Mouse (Mus musculus): ENCODE data around the gene Celf5. TPM values are rescaled to one million over a fixed set of nuclear protein-coding genes. Genes with fewer than 3 reads are reported as not detected.

Celf5 gene
- total and polyA plus RNA-seq, 2 experiments = not detected

DNA sequence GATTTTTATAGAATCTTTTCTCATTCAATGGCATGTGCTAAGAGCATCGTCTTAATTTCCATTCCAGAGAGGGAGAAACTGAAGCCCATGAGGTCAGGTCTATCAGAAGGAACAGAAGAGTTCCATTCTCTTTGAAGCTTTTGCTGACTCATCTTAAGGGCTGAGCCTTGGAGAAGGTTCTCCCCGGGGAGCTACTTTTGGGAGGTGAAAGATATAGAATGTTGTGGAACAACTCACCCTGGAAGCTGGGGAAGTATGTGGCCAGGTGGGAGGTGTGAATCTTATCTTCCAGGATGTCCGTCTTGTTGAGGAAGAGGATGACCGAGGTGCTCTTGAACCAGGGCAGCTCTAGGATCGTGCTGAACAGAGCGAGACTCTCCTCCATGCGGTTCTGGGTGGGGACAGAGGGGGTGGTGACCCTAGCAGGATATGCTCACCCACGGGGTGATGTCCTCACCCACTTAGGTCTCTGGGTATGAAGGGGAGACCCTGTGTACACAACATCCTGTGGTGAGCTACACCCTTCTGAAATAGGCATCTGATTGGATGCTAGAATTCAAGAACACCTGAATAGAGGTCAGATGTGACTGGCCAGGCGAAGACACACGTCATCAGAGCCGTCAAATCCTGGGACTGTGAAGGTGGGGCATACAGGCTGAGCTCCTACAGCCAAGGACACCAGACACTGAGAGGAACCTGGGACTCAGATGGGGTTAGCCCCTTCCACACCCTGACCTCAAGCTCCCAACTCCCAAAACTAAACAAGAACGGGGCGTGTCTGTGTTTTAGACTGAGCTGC, 25.4 kb upstream of the Celf5 start:
- Histone ChIP-seq H3K27me3 (ENCODE audit: control insufficient read depth, insufficient read depth, low read length) (peaks cover 5% of the 10 kb centered on the region; the same call in 1 of the 2 replicates), H3K36me3 (ENCODE audit: control insufficient read depth, insufficient read depth, low read length) (no peaks in the 10 kb centered on the region), H3K27ac (replicated peaks; ENCODE audit: insufficient read depth, low read depth, low read length) (no peak overlapping the region), H3K4me3 (ENCODE audit: insufficient read depth, low read depth, low read length) (no peak overlapping the region), H3K9ac (ENCODE audit: low read depth, low read length) (no peak overlapping the region), H3K4me1 (ENCODE audit: control insufficient read depth, insufficient read depth, low read length) (no peaks in the 10 kb centered on the region), H3K79me2 (ENCODE audit: control insufficient read depth, insufficient read depth, low read length) (no peaks in the 10 kb centered on the region)
- WGBS = 66% methylated on average over 13 of the region's 13 CpGs
- no peak for TF ChIP-seq POLR2A (IDR thresholded peaks at IDR 0.05; ENCODE audit: extremely low read depth, insufficient read depth, low read length)
- TF ChIP-seq CTCF (IDR thresholded peaks at IDR 0.05; ENCODE audit: low read depth, low read length) = no peak
- no peak for DNase-seq (ENCODE audit: extremely low read depth, low read depth, low spot score)

DNA sequence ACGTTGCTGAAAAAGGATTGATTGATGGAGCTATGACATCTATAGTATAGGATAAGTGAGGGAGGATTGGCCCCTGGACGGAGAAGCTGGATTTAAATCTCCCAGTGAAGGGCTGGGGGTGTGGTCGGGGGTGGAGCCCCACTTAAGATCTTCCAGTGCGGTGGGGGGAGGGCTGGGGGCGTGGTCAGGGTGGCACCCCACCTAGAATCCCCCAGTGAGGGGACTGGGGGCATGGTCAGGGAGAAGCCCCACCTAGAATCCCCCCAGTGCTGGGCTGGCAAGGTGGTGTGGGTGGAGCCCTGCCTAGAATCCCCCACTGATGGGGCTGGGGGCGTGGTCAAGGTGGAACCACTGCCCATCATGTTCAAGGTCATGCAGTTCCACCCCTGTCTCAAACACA, 24.6 kb upstream of the Celf5 start:
- Histone ChIP-seq H3K27ac (replicated peaks; ENCODE audit: insufficient read depth, low read depth, low read length) (no peak overlapping the region), H3K36me3 (ENCODE audit: control insufficient read depth, insufficient read depth, low read length) (no peaks in the 10 kb centered on the region), H3K27me3 (ENCODE audit: control insufficient read depth, insufficient read depth, low read length) (peaks cover 1% of the 10 kb centered on the region; the same call in 1 of the 2 replicates), H3K4me1 (ENCODE audit: control insufficient read depth, insufficient read depth, low read length) (no peaks in the 10 kb centered on the region; the same call in 1 of the 2 replicates), H3K4me3 (ENCODE audit: insufficient read depth, low read depth, low read length) (no peak overlapping the region), H3K9ac (ENCODE audit: low read depth, low read length) (no peak overlapping the region), H3K79me2 (ENCODE audit: control insufficient read depth, insufficient read depth, low read length) (no peaks in the 10 kb centered on the region)
- DNase-seq (ENCODE audit: extremely low read depth, low read depth, low spot score) = no peak
- TF ChIP-seq CTCF (IDR thresholded peaks at IDR 0.05; ENCODE audit: low read depth, low read length) = no peak
- no peak for TF ChIP-seq POLR2A (IDR thresholded peaks at IDR 0.05; ENCODE audit: extremely low read depth, insufficient read depth, low read length)
- whole genome bisulfite sequencing = 48% methylated on average over 6 of the region's 6 CpGs

DNA sequence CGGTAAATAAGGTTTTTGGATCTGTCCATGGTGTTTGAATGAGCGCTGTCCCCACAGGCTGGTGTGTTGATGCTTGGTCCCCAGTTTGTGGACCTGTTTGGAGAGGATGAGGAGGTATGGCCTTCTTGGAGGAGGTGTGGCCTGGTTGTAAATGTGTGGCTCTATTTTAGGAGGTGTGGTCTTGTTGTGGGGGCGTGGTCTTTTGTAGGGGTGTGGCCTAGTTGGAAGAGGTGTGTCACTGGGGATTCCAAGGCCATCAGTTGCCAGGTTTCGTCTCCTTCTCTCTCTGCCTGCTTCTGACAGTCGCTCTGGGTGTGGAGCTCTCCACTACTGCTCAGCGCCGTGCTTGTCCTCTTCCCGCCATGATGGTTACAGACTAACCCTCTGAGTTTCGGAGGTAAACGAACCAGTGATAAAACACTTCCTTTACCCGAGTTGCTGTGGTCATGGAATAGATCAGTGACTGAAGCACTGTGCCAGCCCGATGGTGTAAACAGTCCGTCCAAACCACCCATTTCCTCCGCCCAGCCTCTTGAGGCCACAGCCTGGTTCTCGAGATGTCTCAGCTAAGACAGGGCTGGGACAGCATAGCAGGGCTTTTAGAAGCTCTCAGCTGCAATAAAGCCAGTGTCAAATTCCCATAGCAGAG, 22.6 kb upstream of the Celf5 start:
- Histone ChIP-seq H3K9ac (ENCODE audit: low read depth, low read length) (no peak overlapping the region), H3K79me2 (ENCODE audit: control insufficient read depth, insufficient read depth, low read length) (no peaks in the 10 kb centered on the region), H3K27ac (replicated peaks; ENCODE audit: insufficient read depth, low read depth, low read length) (no peak overlapping the region), H3K27me3 (ENCODE audit: control insufficient read depth, insufficient read depth, low read length) (no peaks in the 10 kb centered on the region), H3K4me1 (ENCODE audit: control insufficient read depth, insufficient read depth, low read length) (no peaks in the 10 kb centered on the region; the same call in 1 of the 2 replicates), H3K4me3 (ENCODE audit: insufficient read depth, low read depth, low read length) (no peak overlapping the region), H3K36me3 (ENCODE audit: control insufficient read depth, insufficient read depth, low read length) (no peaks in the 10 kb centered on the region)
- WGBS = 75% methylated on average over 15 of the region's 15 CpGs
- no peak for DNase-seq (ENCODE audit: extremely low read depth, low read depth, low spot score)
- TF ChIP-seq POLR2A (IDR thresholded peaks at IDR 0.05; ENCODE audit: extremely low read depth, insufficient read depth, low read length) = no peak
- no peak for TF ChIP-seq CTCF (IDR thresholded peaks at IDR 0.05; ENCODE audit: low read depth, low read length)

DNA sequence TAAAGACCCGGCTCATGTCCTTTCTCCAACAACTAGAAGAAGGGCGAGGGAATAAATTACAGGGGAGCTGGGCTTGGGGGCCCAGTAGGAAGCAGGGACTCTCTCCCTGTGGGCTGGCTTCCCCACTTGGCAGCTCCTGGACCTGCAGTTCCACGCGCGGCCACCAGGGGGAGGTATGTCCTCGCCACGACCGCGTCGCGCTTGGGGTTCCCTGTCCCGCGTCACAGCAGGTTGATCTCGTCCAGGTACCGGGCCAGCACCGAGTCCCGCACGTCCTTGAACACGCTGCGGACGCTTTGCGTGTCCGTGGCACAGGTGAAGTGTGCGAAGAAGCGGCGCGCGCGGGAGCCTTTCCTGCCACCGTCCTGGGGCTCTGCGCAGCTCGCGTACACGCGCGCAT, 20.1 kb upstream of the Celf5 start:
- TF ChIP-seq CTCF (IDR thresholded peaks at IDR 0.05; ENCODE audit: low read depth, low read length) (peak; percentile 98), POLR2A (IDR thresholded peaks at IDR 0.05; ENCODE audit: extremely low read depth, insufficient read depth, low read length) (no peak)
- peak overlapping the region; percentile 62 for H3K9ac ChIP-seq (ENCODE audit: low read depth, low read length)
- WGBS = 8% methylated on average over 36 of the region's 36 CpGs
- H3K27ac ChIP-seq (replicated peaks; ENCODE audit: insufficient read depth, low read depth, low read length) = no peak overlapping the region
- H3K4me1 ChIP-seq (ENCODE audit: control insufficient read depth, insufficient read depth, low read length) = no peaks in the 10 kb centered on the region; the same call in 1 of the 2 replicates
- H3K27me3 ChIP-seq (ENCODE audit: control insufficient read depth, insufficient read depth, low read length) = no peaks in the 10 kb centered on the region
- H3K36me3 ChIP-seq (ENCODE audit: control insufficient read depth, insufficient read depth, low read length) = no peaks in the 10 kb centered on the region
- H3K4me3 ChIP-seq (ENCODE audit: insufficient read depth, low read depth, low read length) = peak overlapping the region; percentile 48
- H3K79me2 ChIP-seq (ENCODE audit: control insufficient read depth, insufficient read depth, low read length) = no peaks in the 10 kb centered on the region
- peak; percentile 29 for DNase-seq (ENCODE audit: extremely low read depth, low read depth, low spot score)

DNA sequence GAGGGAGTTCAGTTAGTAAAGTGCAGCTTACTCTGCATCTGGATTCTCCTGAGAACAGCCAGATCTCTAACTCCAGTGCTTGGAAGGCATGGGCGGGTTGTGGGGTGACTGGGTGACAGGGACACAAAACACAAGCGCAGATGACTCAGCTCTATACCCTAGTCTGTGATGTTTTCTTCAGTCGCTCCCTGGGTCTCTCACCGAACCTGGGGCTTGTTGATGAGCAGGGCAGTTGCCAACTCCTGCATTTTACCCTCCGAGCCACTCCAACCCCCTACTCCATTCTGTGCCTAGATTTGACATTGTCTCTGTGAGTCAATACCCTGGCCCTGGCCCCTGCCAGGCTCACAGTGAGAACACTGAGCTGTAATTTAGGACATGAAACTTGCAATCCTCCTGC, 19.4 kb upstream of the Celf5 start:
- Histone ChIP-seq H3K9ac (ENCODE audit: low read depth, low read length) (no peak overlapping the region), H3K4me3 (ENCODE audit: insufficient read depth, low read depth, low read length) (no peak overlapping the region), H3K27ac (replicated peaks; ENCODE audit: insufficient read depth, low read depth, low read length) (no peak overlapping the region), H3K4me1 (ENCODE audit: control insufficient read depth, insufficient read depth, low read length) (no peaks in the 10 kb centered on the region; the same call in 1 of the 2 replicates), H3K27me3 (ENCODE audit: control insufficient read depth, insufficient read depth, low read length) (no peaks in the 10 kb centered on the region), H3K36me3 (ENCODE audit: control insufficient read depth, insufficient read depth, low read length) (no peaks in the 10 kb centered on the region), H3K79me2 (ENCODE audit: control insufficient read depth, insufficient read depth, low read length) (no peaks in the 10 kb centered on the region)
- no peak for DNase-seq (ENCODE audit: extremely low read depth, low read depth, low spot score)
- WGBS = 94% methylated on average over 5 of the region's 5 CpGs
- TF ChIP-seq POLR2A (IDR thresholded peaks at IDR 0.05; ENCODE audit: extremely low read depth, insufficient read depth, low read length) = no peak
- TF ChIP-seq CTCF (IDR thresholded peaks at IDR 0.05; ENCODE audit: low read depth, low read length) = no peak
